Mouse (Mus musculus) left cerebral cortex, postnatal 10 days (tissue): ENCODE measurements at regions not wholly inside any gene's neighbourhood (a gene's known extent, or its start where the extent isn't known, plus 50 kb on each side); places are given as distances from the start of the nearest gene placed in this dataset.

Source experiments
- DNase-seq, 2 experiments: peaks; one replicate each; pipeline ENCODE4 v3.0.0; 2021 to 2022; ENCODE audit warnings: low spot score in 2 of 2, mixed read lengths in 1 of 2; ENCODE audit errors: extremely low spot score in 1 of 2
- intact Hi-C: fragments of 180-260 bp; cut with DNase I; formaldehyde crosslinking; loops from one replicate; pipeline ENCODE4 v1.15.1; 2025

GRCm38 (mm10) chr1:186808192-186808960 is 59.2 kb upstream of the Rrp15 start:
- intact Hi-C loops, result no loop called here

GRCm38 (mm10) chr1:186804451-186804850 is 55.3 kb upstream of the Rrp15 start:
- DNase-seq, result no peak
- intact Hi-C loops, result no loop called here

More at GRCm38 (mm10) chr1:186808192-186808960, 59.2 kb upstream of the Rrp15 start:
- DNase-seq, result no peak
